Mouse (Mus musculus) hindbrain, embryonic 15.5 days (tissue): ENCODE data around the gene Elmo2. TPM values are rescaled to one million over a fixed set of nuclear protein-coding genes. Genes with fewer than 3 reads are reported as not detected.

Experiments used
- ATAC-seq: fragments of 200-750 bp; cut with Nextera tagmentation; 2 replicates; pipeline ENCODE4 v1.8.0; 2017; ENCODE audit warnings: low read depth, moderate number of reproducible peaks, moderate TSS enrichment; ENCODE audit not compliant: low FRiP score
- H3K27ac ChIP-seq: fragments of 300-500 bp; sonication (generic); replicated peaks from 2 replicates; pipeline ENCODE4 v1.5.1; 2015; ENCODE audit warnings: mild to moderate bottlenecking, inconsistent platforms
- H3K27me3 ChIP-seq: fragments of 300-500 bp; sonication (generic); 2 replicates; pipeline ENCODE4 v1.6.1; 2015; ENCODE audit warnings: control low read depth, inconsistent platforms
- H3K36me3 ChIP-seq: fragments of 300-500 bp; sonication (generic); 2 replicates; pipeline ENCODE4 v1.6.1; 2015; ENCODE audit warnings: control low read depth, inconsistent platforms
- H3K4me1 ChIP-seq: fragments of 300-500 bp; sonication (generic); replicated peaks from 2 replicates; pipeline ENCODE4 v1.6.1; 2015; ENCODE audit warnings: control low read depth, inconsistent platforms
- H3K4me2 ChIP-seq: fragments of 300-500 bp; sonication (generic); 2 replicates; pipeline ENCODE4 v1.6.1; 2015; ENCODE audit warnings: moderate library complexity, mild to moderate bottlenecking, inconsistent platforms
- H3K4me3 ChIP-seq: fragments of 300-500 bp; sonication (generic); 2 replicates; pipeline ENCODE4 v1.5.1; 2015; ENCODE audit warnings: mild to moderate bottlenecking, inconsistent platforms
- H3K9ac ChIP-seq: fragments of 300-500 bp; sonication (generic); 2 replicates; pipeline ENCODE4 v1.6.1; 2015; ENCODE audit warnings: inconsistent platforms
- H3K9me3 ChIP-seq: fragments of 300-500 bp; sonication (generic); 2 replicates; pipeline ENCODE4 v1.6.1; 2016; ENCODE audit warnings: control low read depth, inconsistent platforms
- WGBS: fragments of 180-500 bp; shearing (Covaris S2); methylation state at CpG from one replicate; pipeline ENCODE4 v1.1.7; 2015; 5-methylcytosine and 5-hydroxymethylcytosine counted together
- polyA plus RNA-seq: library from polyadenylated mRNA; unstranded; fragments of >200 nt; fragmentation: Nextera tagmentation; extraction: Ambion mirVana; gene quantifications from 2 replicates; pipeline ENCODE4 v1.2.1, GENCODE M21; 2015

Elmo2 gene
- polyA plus RNA-seq, 1 experiment from 2014 or later, result 101 TPM

DNA sequence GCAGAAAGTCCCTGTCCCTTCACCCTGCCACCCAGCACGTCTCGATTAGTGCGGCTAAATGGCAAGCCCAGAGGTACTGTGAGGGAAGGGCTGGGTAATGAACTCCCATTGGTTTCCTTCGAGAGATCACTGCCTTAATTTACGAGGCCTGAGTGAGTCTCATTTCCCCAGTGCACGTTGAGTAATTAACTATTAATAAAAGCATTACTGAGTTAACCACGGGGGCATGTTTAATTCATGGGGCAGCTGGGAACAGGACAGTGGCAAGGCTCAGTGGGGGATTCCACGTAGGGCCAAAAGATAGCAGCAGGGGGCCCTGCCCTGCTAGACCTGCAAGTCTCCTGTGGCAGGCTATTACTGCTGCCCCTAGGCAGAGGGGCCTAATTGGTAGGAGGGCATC, 55.0 kb downstream of the Elmo2 start:
- no peak overlapping the region for H3K9ac ChIP-seq
- no peak for ATAC-seq
- H3K27ac ChIP-seq, result no peak overlapping the region
- H3K27me3 ChIP-seq, result no peaks in the 10 kb centered on the region
- H3K4me1 ChIP-seq, result peaks cover 49% of the 10 kb centered on the region
- no peak overlapping the region for H3K4me3 ChIP-seq
- no peak overlapping the region for H3K4me2 ChIP-seq
- no peaks in the 10 kb centered on the region for H3K9me3 ChIP-seq
- H3K36me3 ChIP-seq, result no peaks in the 10 kb centered on the region
- 16% methylated on average over 8 of the region's 8 CpGs for WGBS

- no peaks in the 10 kb centered on the region for H3K36me3 ChIP-seq
- no peaks in the 10 kb centered on the region for H3K27me3 ChIP-seq
- no peak overlapping the region for H3K4me3 ChIP-seq
- ATAC-seq, result no peak
- H3K9ac ChIP-seq, result no peak overlapping the region
- WGBS, result 54% methylated on average over 7 of the region's 7 CpGs
- no peak overlapping the region for H3K27ac ChIP-seq
- peaks cover 54% of the 10 kb centered on the region for H3K4me1 ChIP-seq
- no peak overlapping the region for H3K4me2 ChIP-seq
- H3K9me3 ChIP-seq, result no peaks in the 10 kb centered on the region
These were observed 55.4 kb downstream of the Elmo2 start for GRCm38 (mm10) chr2:165270858-165271257.

DNA sequence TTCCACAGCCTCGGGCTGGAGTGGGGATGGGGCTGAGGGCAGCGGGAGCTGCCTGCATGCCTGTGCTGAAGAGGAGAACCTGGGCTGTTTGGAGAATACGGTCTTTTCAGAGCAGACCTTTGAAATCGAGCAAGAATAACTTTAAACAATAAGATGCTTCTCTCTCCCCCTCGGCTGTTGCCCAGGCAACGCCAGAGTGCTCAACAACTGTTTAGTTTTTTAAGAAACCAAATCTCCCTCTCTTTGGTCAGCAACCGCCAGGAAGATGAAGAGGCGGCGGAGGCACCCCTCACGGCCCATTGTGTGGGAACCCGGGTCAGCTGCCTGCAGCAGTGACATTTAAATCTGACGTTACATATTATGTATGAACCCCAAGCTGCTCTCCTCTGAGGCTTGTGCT, 59.5 kb downstream of the Elmo2 start:
- H3K4me2 ChIP-seq, result 0 out of 2 replicates have a peak overlapping the region, but pooled peaks have one; percentile 13
- WGBS, result 4% methylated on average over 12 of the region's 12 CpGs
- no peak for ATAC-seq
- H3K36me3 ChIP-seq, result no peaks in the 10 kb centered on the region
- H3K27me3 ChIP-seq, result no peaks in the 10 kb centered on the region; the same call in 1 of the 2 replicates
- H3K4me1 ChIP-seq, result peaks cover 42% of the 10 kb centered on the region
- H3K27ac ChIP-seq, result no peak overlapping the region
- peak overlapping the region; percentile 2; the same call in 1 of the 2 replicates for H3K9ac ChIP-seq
- no peaks in the 10 kb centered on the region for H3K9me3 ChIP-seq
- no peak overlapping the region for H3K4me3 ChIP-seq

- ATAC-seq, result no peak; the same call in 1 of the 2 replicates
- Histone ChIP-seq H3K4me2 (no peak overlapping the region), H3K9ac (no peak overlapping the region), H3K9me3 (no peaks in the 10 kb centered on the region), H3K27ac (no peak overlapping the region), H3K4me3 (no peak overlapping the region), H3K27me3 (no peaks in the 10 kb centered on the region; the same call in 1 of the 2 replicates), H3K4me1 (peaks cover 30% of the 10 kb centered on the region), H3K36me3 (no peaks in the 10 kb centered on the region)
- WGBS, result 37% methylated on average over 7 of the region's 7 CpGs
These were observed 62.4 kb downstream of the Elmo2 start for GRCm38 (mm10) chr2:165263861-165264260.

DNA sequence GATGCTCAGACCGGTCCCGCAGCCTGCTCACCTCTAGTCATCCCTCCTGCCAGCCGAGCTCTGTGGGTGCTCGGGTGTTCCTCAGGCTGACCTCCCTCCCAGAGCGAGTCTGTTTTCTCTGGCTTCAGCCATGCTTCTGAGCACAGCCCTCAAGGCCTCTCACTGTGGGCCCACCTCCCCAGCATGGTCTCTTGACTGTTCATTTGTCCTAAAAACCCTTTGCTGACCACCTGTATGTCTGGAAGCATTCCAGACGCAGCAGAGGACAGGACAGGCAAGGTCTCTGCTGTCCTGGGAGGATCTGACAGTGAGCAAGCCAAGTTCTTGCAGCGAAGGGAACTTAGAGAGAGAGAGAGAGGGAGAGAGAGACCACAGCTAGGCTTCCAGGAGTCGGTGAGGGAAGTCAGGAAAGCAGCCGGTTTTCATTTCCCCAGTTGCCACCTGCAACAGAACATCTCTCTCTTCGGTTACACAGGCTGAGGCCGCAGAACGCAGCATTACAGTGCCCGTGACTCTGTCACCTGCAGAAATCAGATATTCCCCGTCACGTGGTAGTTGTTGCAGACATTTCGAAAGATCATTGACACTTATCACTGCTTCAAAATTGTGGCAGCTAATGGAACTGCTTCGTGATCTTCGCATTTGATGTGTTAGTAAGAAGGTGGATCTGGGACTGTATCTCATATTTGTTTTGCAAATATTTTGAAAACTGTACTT, 63.8 kb downstream of the Elmo2 start:
- no peak for ATAC-seq
- peaks cover 39% of the 10 kb centered on the region for H3K4me1 ChIP-seq
- H3K9ac ChIP-seq, result no peak overlapping the region
- H3K36me3 ChIP-seq, result no peaks in the 10 kb centered on the region
- H3K9me3 ChIP-seq, result no peaks in the 10 kb centered on the region
- H3K4me2 ChIP-seq, result no peak overlapping the region
- H3K27me3 ChIP-seq, result peaks cover 3% of the 10 kb centered on the region
- no peak overlapping the region for H3K4me3 ChIP-seq
- 60% methylated on average over 18 of the region's 18 CpGs for WGBS
- no peak overlapping the region for H3K27ac ChIP-seq

DNA sequence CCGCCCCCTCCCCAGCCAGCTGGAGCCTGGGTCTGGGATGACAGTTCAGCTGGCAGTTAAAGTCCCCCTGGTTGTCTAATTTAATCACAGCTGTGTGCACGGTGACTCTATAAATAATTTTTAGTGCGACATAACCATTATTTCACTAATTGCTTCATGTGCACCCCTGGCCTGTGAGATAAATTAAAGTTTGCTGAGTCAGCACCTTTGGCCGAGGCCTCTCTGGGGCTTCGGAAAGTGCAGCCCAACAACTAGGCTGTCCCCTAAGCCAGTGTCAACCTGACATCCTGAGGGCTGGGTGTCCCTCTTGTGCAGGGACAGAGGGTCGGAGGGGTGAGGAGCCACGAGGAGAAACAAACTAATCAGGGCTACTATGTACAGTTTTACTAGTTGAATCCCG, 66.4 kb downstream of the Elmo2 start:
- H3K27me3 ChIP-seq, result peaks cover 9% of the 10 kb centered on the region
- H3K27ac ChIP-seq, result no peak overlapping the region
- no peaks in the 10 kb centered on the region for H3K9me3 ChIP-seq
- H3K9ac ChIP-seq, result no peak overlapping the region
- ATAC-seq, result no peak
- WGBS, result 66% methylated on average over 8 of the region's 8 CpGs
- no peaks in the 10 kb centered on the region for H3K36me3 ChIP-seq
- peaks cover 36% of the 10 kb centered on the region for H3K4me1 ChIP-seq
- no peak overlapping the region for H3K4me3 ChIP-seq
- H3K4me2 ChIP-seq, result no peak overlapping the region

DNA sequence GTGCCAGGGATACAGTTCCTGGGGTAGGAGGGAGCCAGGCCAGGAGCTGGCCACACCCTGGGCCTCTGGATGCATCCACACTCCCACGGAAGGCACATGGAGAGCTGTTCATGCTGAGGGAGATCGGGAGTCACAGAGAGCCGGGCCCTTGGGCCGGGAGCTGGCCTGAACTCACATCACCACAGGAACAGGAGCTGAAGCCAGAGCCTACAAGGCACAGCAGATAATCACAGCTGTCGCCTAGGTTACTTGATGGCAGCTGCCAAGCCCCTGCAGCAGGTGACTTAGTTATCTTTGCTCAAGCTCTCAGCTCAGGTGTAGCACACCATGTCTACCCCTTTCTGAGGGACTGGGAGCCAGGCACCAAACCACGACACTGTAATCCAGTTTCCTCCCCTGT, 68.0 kb downstream of the Elmo2 start:
- ATAC-seq, result no peak
- H3K9ac ChIP-seq, result no peak overlapping the region
- no peak overlapping the region for H3K4me2 ChIP-seq
- H3K27me3 ChIP-seq, result peaks cover 9% of the 10 kb centered on the region
- H3K27ac ChIP-seq, result no peak overlapping the region
- WGBS, result 70% methylated on average over 6 of the region's 6 CpGs
- no peaks in the 10 kb centered on the region for H3K36me3 ChIP-seq
- peaks cover 38% of the 10 kb centered on the region for H3K4me1 ChIP-seq
- no peaks in the 10 kb centered on the region for H3K9me3 ChIP-seq
- no peak overlapping the region for H3K4me3 ChIP-seq

- Histone ChIP-seq H3K36me3 (no peaks in the 10 kb centered on the region), H3K4me2 (no peak overlapping the region), H3K4me3 (no peak overlapping the region), H3K9me3 (no peaks in the 10 kb centered on the region), H3K27ac (no peak overlapping the region), H3K9ac (no peak overlapping the region), H3K4me1 (peaks cover 36% of the 10 kb centered on the region), H3K27me3 (peaks cover 9% of the 10 kb centered on the region)
- ATAC-seq, result no peak
- WGBS, result 40% methylated on average over 11 of the region's 11 CpGs
These were observed 69.0 kb downstream of the Elmo2 start for GRCm38 (mm10) chr2:165257151-165257834.

DNA sequence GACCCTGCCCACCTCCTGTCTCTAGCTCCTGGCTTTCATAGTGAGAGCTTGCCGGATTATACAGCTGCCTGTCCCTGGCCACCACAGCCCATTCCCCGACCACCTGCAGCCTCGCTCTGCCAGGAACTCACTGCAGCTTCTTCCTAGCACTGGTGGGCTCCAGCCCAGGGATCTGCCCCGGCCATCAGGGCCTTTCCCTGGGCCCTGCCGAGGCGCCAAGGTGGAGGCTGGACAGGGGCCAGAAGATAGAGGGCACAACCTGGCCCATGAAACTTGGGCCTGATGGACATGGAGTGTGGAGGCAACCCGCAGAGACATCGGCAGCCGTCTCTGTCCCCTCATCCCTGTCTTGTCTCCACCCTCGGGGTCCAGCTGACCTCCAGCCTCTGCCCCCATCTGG, 70.1 kb downstream of the Elmo2 start:
- Histone ChIP-seq H3K4me3 (no peak overlapping the region), H3K4me1 (peaks cover 33% of the 10 kb centered on the region), H3K9ac (no peak overlapping the region), H3K27ac (no peak overlapping the region), H3K9me3 (no peaks in the 10 kb centered on the region), H3K36me3 (no peaks in the 10 kb centered on the region), H3K4me2 (no peak overlapping the region), H3K27me3 (peaks cover 11% of the 10 kb centered on the region)
- no peak for ATAC-seq
- WGBS, result 65% methylated on average over 10 of the region's 10 CpGs

DNA sequence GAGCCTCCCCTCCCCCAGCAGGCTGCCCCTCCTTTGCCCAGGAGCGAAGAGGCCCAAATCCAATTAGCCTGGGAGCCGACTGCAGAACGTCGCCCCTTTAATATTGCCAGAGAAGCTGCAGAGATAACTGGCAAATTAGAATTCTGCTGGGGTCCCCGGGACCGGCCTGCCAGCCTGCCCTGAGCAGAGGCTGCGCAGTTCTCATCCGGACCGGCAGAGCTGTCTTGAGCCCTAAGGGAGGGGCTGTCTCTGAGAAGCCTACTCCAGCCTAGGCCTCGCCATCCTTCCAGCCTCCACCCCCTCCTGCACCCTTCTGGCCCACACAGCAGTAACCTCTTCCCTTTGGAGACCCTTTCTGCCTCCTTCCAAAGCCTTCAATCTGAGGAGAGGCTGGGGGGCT, 72.4 kb downstream of the Elmo2 start:
- WGBS, result 10% methylated on average over 10 of the region's 10 CpGs
- Histone ChIP-seq H3K4me3 (no peak overlapping the region), H3K36me3 (no peaks in the 10 kb centered on the region), H3K9me3 (no peaks in the 10 kb centered on the region), H3K27me3 (peaks cover 11% of the 10 kb centered on the region), H3K4me2 (no peak overlapping the region), H3K9ac (no peak overlapping the region), H3K27ac (no peak overlapping the region), H3K4me1 (peaks cover 40% of the 10 kb centered on the region)
- ATAC-seq, result peak; percentile 59

DNA sequence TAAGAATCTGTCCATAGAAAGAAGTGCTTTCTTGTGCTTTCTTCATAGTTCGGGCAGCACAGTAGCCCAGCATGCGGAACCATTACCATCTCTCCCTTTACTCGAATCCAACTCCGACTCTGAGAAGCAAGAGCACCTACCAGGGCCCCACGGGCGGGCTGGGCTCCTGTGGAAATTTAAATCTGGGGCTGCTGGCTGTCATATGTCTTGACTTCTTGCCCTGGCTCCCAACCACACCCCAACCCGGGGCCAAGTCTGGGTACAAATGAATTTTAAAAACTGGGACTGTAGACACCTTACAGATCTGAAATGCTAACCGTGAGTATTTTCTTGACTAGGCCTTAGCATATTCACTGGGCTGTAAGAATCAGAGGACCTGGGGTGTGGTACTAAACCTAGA, 73.0 kb downstream of the Elmo2 start:
- Histone ChIP-seq H3K27me3 (peaks cover 11% of the 10 kb centered on the region), H3K27ac (no peak overlapping the region), H3K9me3 (no peaks in the 10 kb centered on the region), H3K4me1 (peaks cover 35% of the 10 kb centered on the region), H3K4me3 (no peak overlapping the region), H3K9ac (no peak overlapping the region), H3K4me2 (no peak overlapping the region), H3K36me3 (no peaks in the 10 kb centered on the region)
- WGBS, result 76% methylated on average over 8 of the region's 8 CpGs
- no peak for ATAC-seq

GRCm38 (mm10) chr2:165252801-165253200, 73.5 kb downstream of the Elmo2 start:
- no peak overlapping the region for H3K4me3 ChIP-seq
- peaks cover 9% of the 10 kb centered on the region; the same call in 1 of the 2 replicates for H3K27me3 ChIP-seq
- peaks cover 34% of the 10 kb centered on the region for H3K4me1 ChIP-seq
- 44% methylated on average over 9 of the region's 9 CpGs for WGBS
- H3K4me2 ChIP-seq, result no peak overlapping the region
- no peaks in the 10 kb centered on the region for H3K9me3 ChIP-seq
- no peak overlapping the region for H3K9ac ChIP-seq
- ATAC-seq, result no peak
- no peaks in the 10 kb centered on the region for H3K36me3 ChIP-seq
- H3K27ac ChIP-seq, result no peak overlapping the region
